Mouse (Mus musculus) embryonic fibroblast, embryonic 13.5 days (primary cell): ENCODE measurements around the gene Ucma.

Source experiments
- CTCF ChIP-seq: IDR thresholded peaks from 2 replicates; pipeline ENCODE4 v1.5.1; 2011; ENCODE audit warnings: mild to moderate bottlenecking, control low read depth, low read length, moderate library complexity, borderline replicate concordance; ENCODE audit not compliant: insufficient read depth
- POLR2A ChIP-seq: IDR thresholded peaks from 2 replicates; pipeline ENCODE4 v1.6.1; 2011; ENCODE audit warnings: low read depth, mild to moderate bottlenecking, control low read depth, low read length, moderate library complexity

GRCm38 (mm10) chr2:4996421-4996824 lies 20.5 kb downstream of the Ucma start:
- TF ChIP-seq POLR2A: no peak
- no peak for TF ChIP-seq CTCF
